Mouse (Mus musculus) lung, embryonic 14.5 days (tissue): ENCODE data around the gene Sept10. TPM values are rescaled to one million over a fixed set of nuclear protein-coding genes. Genes with fewer than 3 reads are reported as not detected.

Experiments
- ATAC-seq: fragments of 200-750 bp; cut with Nextera tagmentation; 2 replicates; pipeline ENCODE4 v1.8.0; 2017; ENCODE audit warnings: mild to moderate bottlenecking, moderate TSS enrichment, moderate library complexity; ENCODE audit not compliant: insufficient read depth
- DNase-seq: peaks from one replicate; pipeline ENCODE4 v3.0.0-alpha.2; 2015
- H3K27ac ChIP-seq: fragments of 300-500 bp; sonication (generic); 2 replicates; pipeline ENCODE4 v1.5.1; 2014; ENCODE audit warnings: low read depth, mild to moderate bottlenecking, moderate library complexity
- H3K27me3 ChIP-seq: fragments of 300-500 bp; sonication (generic); 2 replicates; pipeline ENCODE4 v1.6.1; 2014; ENCODE audit warnings: low read length, control low read depth; ENCODE audit not compliant: insufficient read depth
- H3K36me3 ChIP-seq: fragments of 300-500 bp; sonication (generic); 2 replicates; pipeline ENCODE4 v1.6.1; 2014; ENCODE audit warnings: control low read depth; ENCODE audit not compliant: insufficient read depth
- H3K4me1 ChIP-seq: fragments of 300-500 bp; sonication (generic); 2 replicates; pipeline ENCODE4 v1.6.1; 2014; ENCODE audit warnings: antibody characterized with exemption, control low read depth; ENCODE audit not compliant: insufficient read depth
- H3K4me2 ChIP-seq: fragments of 300-500 bp; sonication (generic); 2 replicates; pipeline ENCODE4 v1.6.1; 2014; ENCODE audit warnings: mild to moderate bottlenecking
- H3K4me3 ChIP-seq: fragments of 300-500 bp; sonication (generic); 2 replicates; pipeline ENCODE4 v1.5.1; 2014; ENCODE audit warnings: low read depth, low read length
- H3K9ac ChIP-seq: fragments of 300-500 bp; sonication (generic); 2 replicates; pipeline ENCODE4 v1.6.1; 2014
- H3K9me3 ChIP-seq: fragments of 300-500 bp; sonication (generic); 2 replicates; pipeline ENCODE4 v1.6.1; 2016; ENCODE audit warnings: low read depth, low read length, control low read depth
- CTCF ChIP-seq: IDR thresholded peaks from 2 replicates; pipeline ENCODE4 v1.5.1; 2016; ENCODE audit warnings: antibody characterized with exemption, low read depth
- WGBS: fragments of 180-500 bp; shearing (Covaris S2); extraction: QIAGEN DNeasy Blood & Tissue Kit; methylation state at CpG from one replicate; pipeline ENCODE4 v1.1.7; 2014; 5-methylcytosine and 5-hydroxymethylcytosine counted together
- polyA plus RNA-seq: library from polyadenylated mRNA; unstranded; fragments of >200 nt; fragmentation: Nextera tagmentation; extraction: Ambion mirVana; gene quantifications from 2 replicates; pipeline ENCODE4 v1.2.1, GENCODE M21; 2014

The Sept10 gene
- polyA plus RNA-seq, 1 experiment from 2014 or later, result 68.5 TPM

GRCm38 (mm10) chr10:59114535-59115291 is 106.9 kb downstream of the Sept10 start:
- H3K27me3 ChIP-seq, result no peaks in the 10 kb centered on the region
- 12% methylated on average over 15 of the region's 15 CpGs for WGBS
- H3K4me2 ChIP-seq, result no peak overlapping the region
- DNase-seq (peak; percentile 55), ATAC-seq (peak; percentile 50; the same call in 1 of the 2 replicates)
- 0 out of 2 replicates have a peak, but pooled peaks cover 5% of the 10 kb centered on the region for H3K4me1 ChIP-seq
- TF ChIP-seq CTCF, result no peak
- H3K9ac ChIP-seq, result no peak overlapping the region
- no peak overlapping the region for H3K4me3 ChIP-seq
- H3K36me3 ChIP-seq, result no peaks in the 10 kb centered on the region
- no peak overlapping the region for H3K27ac ChIP-seq
- H3K9me3 ChIP-seq, result no peaks in the 10 kb centered on the region

- no peaks in the 10 kb centered on the region for H3K9me3 ChIP-seq
- no peak for TF ChIP-seq CTCF
- H3K27me3 ChIP-seq, result no peaks in the 10 kb centered on the region
- no peak overlapping the region for H3K4me2 ChIP-seq
- H3K9ac ChIP-seq, result no peak overlapping the region
- H3K4me1 ChIP-seq, result 0 out of 2 replicates have a peak, but pooled peaks cover 5% of the 10 kb centered on the region
- H3K27ac ChIP-seq, result no peak overlapping the region
- 67% methylated on average over 9 of the region's 9 CpGs for WGBS
- no peaks in the 10 kb centered on the region for H3K36me3 ChIP-seq
- H3K4me3 ChIP-seq, result no peak overlapping the region
- ATAC-seq, result no peak
- DNase-seq, result no peak
Observed at GRCm38 (mm10) chr10:59113386-59113785, 108.3 kb downstream of the Sept10 start.

- no peak for TF ChIP-seq CTCF
- Histone ChIP-seq H3K9ac (no peak overlapping the region), H3K9me3 (no peaks in the 10 kb centered on the region), H3K4me2 (no peak overlapping the region), H3K27ac (no peak overlapping the region), H3K27me3 (no peaks in the 10 kb centered on the region), H3K36me3 (no peaks in the 10 kb centered on the region), H3K4me1 (0 out of 2 replicates have a peak, but pooled peaks cover 5% of the 10 kb centered on the region), H3K4me3 (no peak overlapping the region)
- WGBS, result 79% methylated on average over 8 of the region's 8 CpGs
- no peak for ATAC-seq
- no peak for DNase-seq
Observed at GRCm38 (mm10) chr10:59112755-59113154, 108.9 kb downstream of the Sept10 start.

- H3K4me2 ChIP-seq, result no peak overlapping the region
- H3K27me3 ChIP-seq, result no peaks in the 10 kb centered on the region
- no peak overlapping the region for H3K27ac ChIP-seq
- ATAC-seq, result no peak
- DNase-seq, result no peak
- H3K4me3 ChIP-seq, result no peak overlapping the region
- WGBS, result 88% methylated on average over 7 of the region's 7 CpGs
- TF ChIP-seq CTCF, result no peak
- no peaks in the 10 kb centered on the region for H3K9me3 ChIP-seq
- no peak overlapping the region for H3K9ac ChIP-seq
- H3K36me3 ChIP-seq, result no peaks in the 10 kb centered on the region
- 0 out of 2 replicates have a peak, but pooled peaks cover 5% of the 10 kb centered on the region for H3K4me1 ChIP-seq
Observed at GRCm38 (mm10) chr10:59110386-59110785, 111.3 kb downstream of the Sept10 start.

GRCm38 (mm10) chr10:59109015-59109414 is 112.6 kb downstream of the Sept10 start:
- no peak overlapping the region for H3K27ac ChIP-seq
- WGBS, result 24% methylated on average over 2 of the region's 2 CpGs
- no peaks in the 10 kb centered on the region for H3K4me1 ChIP-seq
- H3K36me3 ChIP-seq, result no peaks in the 10 kb centered on the region
- no peak overlapping the region for H3K4me3 ChIP-seq
- no peaks in the 10 kb centered on the region for H3K27me3 ChIP-seq
- TF ChIP-seq CTCF, result peak; percentile 95
- H3K9me3 ChIP-seq, result no peaks in the 10 kb centered on the region
- DNase-seq (peak; percentile 91), ATAC-seq (peak; percentile 58; the same call in 1 of the 2 replicates)
- no peak overlapping the region for H3K9ac ChIP-seq
- H3K4me2 ChIP-seq, result no peak overlapping the region

- Histone ChIP-seq H3K9me3 (no peaks in the 10 kb centered on the region), H3K27me3 (no peaks in the 10 kb centered on the region), H3K36me3 (no peaks in the 10 kb centered on the region), H3K4me3 (no peak overlapping the region), H3K4me1 (no peaks in the 10 kb centered on the region), H3K4me2 (no peak overlapping the region), H3K27ac (no peak overlapping the region), H3K9ac (no peak overlapping the region)
- no peak for ATAC-seq
- WGBS, result 65% methylated on average over 3 of the region's 3 CpGs
- DNase-seq, result no peak
- no peak for TF ChIP-seq CTCF
Observed at GRCm38 (mm10) chr10:59106644-59107043, 115.0 kb downstream of the Sept10 start.

- Histone ChIP-seq H3K27me3 (no peaks in the 10 kb centered on the region), H3K36me3 (no peaks in the 10 kb centered on the region), H3K9me3 (no peaks in the 10 kb centered on the region), H3K4me3 (no peak overlapping the region), H3K4me1 (no peaks in the 10 kb centered on the region), H3K27ac (no peak overlapping the region), H3K9ac (no peak overlapping the region), H3K4me2 (no peak overlapping the region)
- ATAC-seq (no peak), DNase-seq (no peak)
- TF ChIP-seq CTCF, result no peak
- 58% methylated on average over 8 of the region's 8 CpGs for WGBS
Observed at GRCm38 (mm10) chr10:59105885-59106284, 115.8 kb downstream of the Sept10 start.
